Mouse (Mus musculus) stomach, embryonic 15.5 days (tissue): Measurements from ENCODE around the gene Lamc1. TPM values are rescaled to one million over a fixed set of nuclear protein-coding genes. Genes with fewer than 3 reads are reported as not detected.

ENCODE experiments used
- ATAC-seq: fragments of 200-750 bp; cut with Nextera tagmentation; 2 replicates; pipeline ENCODE4 v1.8.0; 2017; ENCODE audit warnings: low read depth, moderate number of reproducible peaks, moderate TSS enrichment; ENCODE audit not compliant: insufficient read depth, low FRiP score
- H3K27ac ChIP-seq: fragments of 300-500 bp; sonication (generic); 2 replicates; pipeline ENCODE4 v1.5.1; 2015; ENCODE audit warnings: mild to moderate bottlenecking, inconsistent platforms
- H3K27me3 ChIP-seq: fragments of 300-500 bp; sonication (generic); replicated peaks from 2 replicates; pipeline ENCODE4 v1.6.1; 2015; ENCODE audit warnings: inconsistent platforms
- H3K36me3 ChIP-seq: fragments of 300-500 bp; sonication (generic); 2 replicates; pipeline ENCODE4 v1.6.1; 2015; ENCODE audit warnings: inconsistent platforms
- H3K4me1 ChIP-seq: fragments of 300-500 bp; sonication (generic); 2 replicates; pipeline ENCODE4 v1.6.1; 2015; ENCODE audit warnings: inconsistent platforms
- H3K4me2 ChIP-seq: fragments of 300-500 bp; sonication (generic); 2 replicates; pipeline ENCODE4 v1.6.1; 2015; ENCODE audit warnings: mild to moderate bottlenecking, inconsistent platforms
- H3K4me3 ChIP-seq: fragments of 300-500 bp; sonication (generic); replicated peaks from 2 replicates; pipeline ENCODE4 v1.5.1; 2015; ENCODE audit warnings: inconsistent platforms
- H3K9ac ChIP-seq: fragments of 300-500 bp; sonication (generic); 2 replicates; pipeline ENCODE4 v1.6.1; 2015; ENCODE audit warnings: inconsistent platforms
- H3K9me3 ChIP-seq: fragments of 300-500 bp; sonication (generic); 2 replicates; pipeline ENCODE4 v1.6.1; 2016; ENCODE audit warnings: inconsistent platforms
- WGBS: fragments of 180-500 bp; shearing (Covaris S2); methylation state at CpG from one replicate; pipeline ENCODE4 v1.1.7; 2015; 5-methylcytosine and 5-hydroxymethylcytosine counted together
- polyA plus RNA-seq: library from polyadenylated mRNA; unstranded; fragments of >200 nt; fragmentation: Nextera tagmentation; extraction: Ambion mirVana; gene quantifications from 2 replicates; pipeline ENCODE4 v1.2.1, GENCODE M21; 2015

Gene Lamc1
- polyA plus RNA-seq, 1 experiment from 2014 or later = 64.0 TPM

DNA sequence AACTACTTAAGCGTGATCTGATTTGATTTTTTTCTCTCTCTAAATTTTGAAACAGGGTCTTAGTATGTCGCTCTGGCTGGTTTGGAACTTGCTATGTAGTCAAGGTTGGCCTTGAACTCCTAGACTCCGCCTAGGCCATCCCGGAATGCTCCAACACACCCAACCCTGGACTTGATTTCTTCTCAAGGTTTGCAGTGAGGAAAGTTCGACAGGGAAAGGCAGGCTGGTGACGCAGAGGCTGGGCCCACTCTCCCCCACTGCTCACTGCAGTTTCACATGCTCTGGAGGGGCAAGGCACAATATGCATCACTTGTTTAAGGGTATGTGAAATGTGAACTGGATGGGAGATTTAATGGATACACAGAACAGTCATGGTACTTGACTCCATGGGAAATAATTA lies 3.3 kb downstream of the Lamc1 start:
- no peak overlapping the region for H3K4me3 ChIP-seq
- peaks cover 15% of the 10 kb centered on the region for H3K4me1 ChIP-seq
- H3K27ac ChIP-seq = no peak overlapping the region
- H3K36me3 ChIP-seq = no peaks in the 10 kb centered on the region
- no peaks in the 10 kb centered on the region for H3K9me3 ChIP-seq
- no peak overlapping the region for H3K9ac ChIP-seq
- ATAC-seq = no peak
- WGBS = 79% methylated on average over 6 of the region's 6 CpGs
- no peaks in the 10 kb centered on the region for H3K27me3 ChIP-seq
- H3K4me2 ChIP-seq = peak overlapping the region; percentile 88; the same call in 1 of the 2 replicates

DNA sequence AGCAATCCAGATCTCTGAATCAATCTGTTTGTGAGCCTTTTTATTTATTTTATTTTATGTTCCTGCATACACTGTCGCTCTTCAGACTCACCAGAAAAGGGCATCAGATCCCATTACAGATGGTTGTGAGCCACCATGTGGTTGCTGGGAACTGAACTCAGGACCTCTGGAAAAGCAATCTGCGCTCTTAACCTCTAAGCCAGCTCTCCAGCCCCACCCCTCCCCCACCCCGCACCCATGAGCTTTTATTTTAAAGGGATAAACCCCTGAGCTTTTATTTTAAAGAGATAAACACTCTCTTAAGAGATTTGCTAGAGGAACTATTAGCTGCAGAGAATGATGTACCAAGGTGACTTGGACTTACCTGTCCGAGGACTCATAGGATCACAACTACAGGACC lies 5.5 kb downstream of the Lamc1 start:
- H3K27me3 ChIP-seq = no peaks in the 10 kb centered on the region
- H3K4me2 ChIP-seq = no peak overlapping the region
- peaks cover 17% of the 10 kb centered on the region for H3K4me1 ChIP-seq
- WGBS = 89% methylated on average over 4 of the region's 4 CpGs
- H3K9me3 ChIP-seq = no peaks in the 10 kb centered on the region
- H3K4me3 ChIP-seq = no peak overlapping the region
- no peak overlapping the region for H3K9ac ChIP-seq
- no peak for ATAC-seq
- no peak overlapping the region for H3K27ac ChIP-seq
- H3K36me3 ChIP-seq = 0 out of 2 replicates have a peak, but pooled peaks cover 3% of the 10 kb centered on the region

DNA sequence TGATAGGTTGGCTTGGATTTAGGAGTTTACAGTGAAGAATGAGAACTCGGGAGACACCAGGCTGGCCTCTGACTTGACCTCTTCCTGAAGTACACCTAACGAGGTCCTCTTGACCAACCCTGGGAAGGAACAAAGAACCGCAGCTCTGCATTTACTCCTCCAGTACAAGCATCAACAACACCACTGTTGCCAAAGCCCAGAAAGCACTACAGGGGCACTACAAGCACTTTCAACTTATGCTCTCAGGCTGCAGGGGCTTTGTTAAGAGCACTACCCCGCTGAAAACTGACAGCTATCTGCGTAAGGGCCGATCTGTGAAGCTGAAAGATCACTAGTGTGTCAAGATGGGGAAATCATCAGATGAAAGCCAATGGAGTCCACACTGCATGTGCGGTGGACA lies 6.4 kb downstream of the Lamc1 start:
- 0 out of 2 replicates have a peak, but pooled peaks cover 3% of the 10 kb centered on the region for H3K36me3 ChIP-seq
- WGBS = 80% methylated on average over 7 of the region's 7 CpGs
- no peak for ATAC-seq
- no peak overlapping the region for H3K27ac ChIP-seq
- H3K9me3 ChIP-seq = no peaks in the 10 kb centered on the region
- H3K9ac ChIP-seq = no peak overlapping the region
- H3K4me1 ChIP-seq = peaks cover 19% of the 10 kb centered on the region
- no peak overlapping the region for H3K4me2 ChIP-seq
- no peaks in the 10 kb centered on the region for H3K27me3 ChIP-seq
- H3K4me3 ChIP-seq = no peak overlapping the region

DNA sequence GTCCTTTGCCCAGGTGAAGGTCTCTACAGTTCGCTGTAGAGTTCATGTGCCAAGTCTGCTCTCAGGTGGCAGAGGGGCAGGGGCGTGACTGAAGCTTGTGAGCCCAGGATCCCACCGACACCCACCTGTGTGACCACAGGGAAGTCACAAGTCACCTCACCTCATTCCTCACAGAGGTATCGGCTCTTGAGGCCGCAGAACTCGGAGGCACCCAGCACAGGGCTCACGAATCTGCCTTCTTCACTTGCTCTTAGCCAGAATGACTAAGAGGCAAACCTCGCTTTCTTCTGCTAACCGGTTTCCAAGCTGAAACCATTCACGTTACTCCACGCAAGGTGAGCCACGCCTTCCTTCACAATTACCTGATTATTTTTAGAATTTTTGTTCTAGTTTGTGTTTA lies 11.2 kb downstream of the Lamc1 start:
- H3K36me3 ChIP-seq = 0 out of 2 replicates have a peak, but pooled peaks cover 3% of the 10 kb centered on the region
- 64% methylated on average over 12 of the region's 12 CpGs for WGBS
- no peaks in the 10 kb centered on the region for H3K9me3 ChIP-seq
- H3K9ac ChIP-seq = no peak overlapping the region
- H3K4me1 ChIP-seq = peaks cover 25% of the 10 kb centered on the region
- H3K4me2 ChIP-seq = no peak overlapping the region
- no peaks in the 10 kb centered on the region for H3K27me3 ChIP-seq
- ATAC-seq = no peak
- no peak overlapping the region for H3K4me3 ChIP-seq
- peak overlapping the region; percentile 81 for H3K27ac ChIP-seq

- H3K4me3 ChIP-seq = no peak overlapping the region
- H3K9ac ChIP-seq = no peak overlapping the region
- H3K27ac ChIP-seq = peak overlapping the region; percentile 24
- H3K4me2 ChIP-seq = peak overlapping the region; percentile 17; the same call in 1 of the 2 replicates
- H3K36me3 ChIP-seq = 0 out of 2 replicates have a peak, but pooled peaks cover 3% of the 10 kb centered on the region
- H3K4me1 ChIP-seq = peaks cover 30% of the 10 kb centered on the region
- peak; percentile 47; the same call in 1 of the 2 replicates for ATAC-seq
- WGBS = 39% methylated on average over 6 of the region's 6 CpGs
- no peaks in the 10 kb centered on the region for H3K9me3 ChIP-seq
- no peaks in the 10 kb centered on the region for H3K27me3 ChIP-seq
These were observed 11.9 kb downstream of the Lamc1 start for GRCm38 (mm10) chr1:153320554-153321147.

DNA sequence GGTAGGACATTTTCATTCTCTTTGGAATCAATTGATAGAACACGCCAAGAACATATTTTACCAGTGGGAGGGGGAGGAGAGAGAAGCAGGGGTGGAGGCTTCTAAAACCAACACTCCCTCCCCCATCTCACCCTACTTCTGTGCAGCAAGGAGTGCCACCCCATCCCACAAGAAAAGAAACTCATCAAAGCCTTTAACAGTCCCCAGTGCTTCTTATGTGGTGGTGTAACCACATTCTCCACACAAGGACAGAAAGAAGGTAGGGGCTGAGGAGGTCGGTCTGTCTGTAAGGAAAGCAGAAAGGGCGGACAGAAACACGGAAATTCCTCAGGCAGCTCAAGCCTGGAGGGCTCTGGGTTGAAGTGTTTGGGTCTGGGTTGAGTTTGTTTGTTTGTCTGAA lies 12.5 kb downstream of the Lamc1 start:
- 0 out of 2 replicates have a peak, but pooled peaks cover 3% of the 10 kb centered on the region for H3K36me3 ChIP-seq
- H3K9ac ChIP-seq = no peak overlapping the region
- WGBS = 43% methylated on average over 4 of the region's 4 CpGs
- peak overlapping the region; percentile 17; the same call in 1 of the 2 replicates for H3K4me2 ChIP-seq
- H3K4me3 ChIP-seq = no peak overlapping the region
- no peaks in the 10 kb centered on the region for H3K9me3 ChIP-seq
- H3K27ac ChIP-seq = peak overlapping the region; percentile 24; the same call in 1 of the 2 replicates
- peaks cover 30% of the 10 kb centered on the region for H3K4me1 ChIP-seq
- H3K27me3 ChIP-seq = no peaks in the 10 kb centered on the region
- 0 out of 2 replicates have a peak, but pooled peaks have one; percentile 28 for ATAC-seq

DNA sequence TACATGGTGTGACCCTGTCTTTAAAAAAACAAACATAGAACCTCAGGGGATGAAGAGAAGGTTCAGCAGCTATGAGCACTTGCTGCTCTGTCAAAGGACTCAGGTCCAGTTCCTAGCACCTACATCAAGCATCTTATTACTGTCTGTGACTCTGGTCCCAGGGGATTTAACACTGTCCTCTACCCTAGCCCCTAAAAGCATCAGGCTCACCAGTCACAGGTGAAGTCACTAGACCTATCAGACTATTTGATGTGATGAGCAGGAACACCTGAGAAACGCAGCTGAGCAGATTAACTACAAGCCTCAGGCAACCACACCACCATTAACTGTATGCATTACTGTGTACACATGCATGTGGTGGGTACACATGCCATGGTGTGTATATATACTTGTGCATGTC lies 13.8 kb downstream of the Lamc1 start:
- no peak overlapping the region for H3K27ac ChIP-seq
- 78% methylated on average over 1 of the region's 1 CpGs for WGBS
- ATAC-seq = no peak
- no peak overlapping the region for H3K4me2 ChIP-seq
- no peak overlapping the region for H3K4me3 ChIP-seq
- no peak overlapping the region for H3K9ac ChIP-seq
- 0 out of 2 replicates have a peak, but pooled peaks cover under 1% of the 10 kb centered on the region for H3K36me3 ChIP-seq
- no peaks in the 10 kb centered on the region; the same call in 1 of the 2 replicates for H3K9me3 ChIP-seq
- peaks cover 30% of the 10 kb centered on the region for H3K4me1 ChIP-seq
- H3K27me3 ChIP-seq = no peaks in the 10 kb centered on the region

GRCm38 (mm10) chr1:153318287-153318686 lies 14.3 kb downstream of the Lamc1 start:
- H3K36me3 ChIP-seq = peaks cover 3% of the 10 kb centered on the region; the same call in 1 of the 2 replicates
- H3K4me2 ChIP-seq = no peak overlapping the region
- H3K9ac ChIP-seq = no peak overlapping the region
- no peak overlapping the region for H3K27ac ChIP-seq
- ATAC-seq = no peak
- peaks cover 29% of the 10 kb centered on the region for H3K4me1 ChIP-seq
- H3K4me3 ChIP-seq = no peak overlapping the region
- H3K27me3 ChIP-seq = no peaks in the 10 kb centered on the region
- WGBS = 84% methylated on average over 7 of the region's 7 CpGs
- no peaks in the 10 kb centered on the region; the same call in 1 of the 2 replicates for H3K9me3 ChIP-seq

DNA sequence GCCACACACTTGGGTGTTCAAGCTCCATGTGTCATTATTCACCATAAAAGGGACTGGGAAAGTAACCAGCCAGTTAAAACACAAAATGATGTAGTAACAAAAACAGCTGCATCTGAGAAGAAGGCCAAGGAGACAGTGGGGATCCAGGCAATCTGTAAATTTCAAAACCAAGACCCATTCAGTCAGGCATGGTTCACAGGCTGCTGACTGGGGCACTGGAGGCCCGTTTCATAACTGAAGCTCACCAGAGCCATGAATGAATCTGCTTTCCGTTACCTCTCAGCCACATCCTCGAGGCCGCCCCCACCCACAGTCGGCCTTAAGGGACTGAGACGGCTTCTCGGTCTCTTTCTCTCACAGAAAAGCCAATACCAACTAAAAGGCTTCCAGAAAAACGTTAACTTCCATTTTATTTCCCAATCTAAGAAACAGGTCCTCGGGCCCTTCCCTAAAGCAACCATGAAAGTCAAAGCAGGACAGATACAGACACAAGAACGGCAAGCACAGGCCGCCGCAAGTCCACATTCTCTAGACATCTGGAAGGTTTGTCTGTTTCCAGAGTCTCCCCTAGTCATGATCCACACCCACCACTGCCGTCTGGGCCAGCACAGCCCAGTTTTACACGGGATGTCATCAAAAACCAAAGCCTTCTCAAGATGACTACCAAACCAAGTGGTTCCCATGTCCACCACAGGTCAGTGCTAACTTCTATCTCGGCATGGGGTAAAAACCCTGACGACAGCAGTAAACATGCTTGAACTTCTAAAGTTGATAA lies 14.9 kb downstream of the Lamc1 start:
- ATAC-seq = no peak
- H3K27ac ChIP-seq = peak overlapping the region; percentile 73
- H3K4me1 ChIP-seq = peaks cover 26% of the 10 kb centered on the region
- H3K4me3 ChIP-seq = no peak overlapping the region
- no peak overlapping the region for H3K4me2 ChIP-seq
- H3K9ac ChIP-seq = no peak overlapping the region
- peaks cover 3% of the 10 kb centered on the region; the same call in 1 of the 2 replicates for H3K36me3 ChIP-seq
- WGBS = 59% methylated on average over 16 of the region's 16 CpGs
- no peaks in the 10 kb centered on the region for H3K27me3 ChIP-seq
- H3K9me3 ChIP-seq = no peaks in the 10 kb centered on the region; the same call in 1 of the 2 replicates

DNA sequence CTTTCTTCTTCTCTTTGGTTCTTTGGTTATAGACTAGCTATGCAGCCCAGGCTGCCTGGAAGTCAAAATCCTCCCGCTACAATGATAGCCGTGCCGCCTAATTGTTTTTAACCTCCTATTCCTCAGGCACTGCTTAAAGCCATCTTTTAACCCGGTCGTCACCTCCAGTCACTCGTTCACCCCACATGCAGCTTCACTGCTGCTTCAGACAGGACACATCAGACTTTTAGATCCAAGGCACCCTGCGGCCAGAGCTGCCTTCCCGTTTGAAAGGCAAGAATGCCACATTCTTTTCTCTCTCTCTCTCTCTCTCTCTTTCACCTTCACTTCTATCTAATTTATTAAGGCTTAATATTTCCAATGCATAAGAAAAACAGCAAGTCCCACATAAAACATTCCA lies 15.6 kb downstream of the Lamc1 start:
- no peak for ATAC-seq
- no peak overlapping the region for H3K4me2 ChIP-seq
- no peak overlapping the region for H3K4me3 ChIP-seq
- no peaks in the 10 kb centered on the region; the same call in 1 of the 2 replicates for H3K9me3 ChIP-seq
- peak overlapping the region; percentile 73; the same call in 1 of the 2 replicates for H3K27ac ChIP-seq
- H3K9ac ChIP-seq = no peak overlapping the region
- 70% methylated on average over 8 of the region's 8 CpGs for WGBS
- peaks cover 3% of the 10 kb centered on the region; the same call in 1 of the 2 replicates for H3K36me3 ChIP-seq
- no peaks in the 10 kb centered on the region for H3K27me3 ChIP-seq
- H3K4me1 ChIP-seq = peaks cover 26% of the 10 kb centered on the region

- Histone ChIP-seq H3K4me1 (peaks cover 24% of the 10 kb centered on the region), H3K27me3 (no peaks in the 10 kb centered on the region), H3K27ac (no peak overlapping the region), H3K4me3 (no peak overlapping the region), H3K9me3 (no peaks in the 10 kb centered on the region; the same call in 1 of the 2 replicates), H3K36me3 (peaks cover 3% of the 10 kb centered on the region; the same call in 1 of the 2 replicates), H3K4me2 (no peak overlapping the region), H3K9ac (no peak overlapping the region)
- no peak for ATAC-seq
These were observed 16.3 kb downstream of the Lamc1 start for GRCm38 (mm10) chr1:153316286-153316685.

DNA sequence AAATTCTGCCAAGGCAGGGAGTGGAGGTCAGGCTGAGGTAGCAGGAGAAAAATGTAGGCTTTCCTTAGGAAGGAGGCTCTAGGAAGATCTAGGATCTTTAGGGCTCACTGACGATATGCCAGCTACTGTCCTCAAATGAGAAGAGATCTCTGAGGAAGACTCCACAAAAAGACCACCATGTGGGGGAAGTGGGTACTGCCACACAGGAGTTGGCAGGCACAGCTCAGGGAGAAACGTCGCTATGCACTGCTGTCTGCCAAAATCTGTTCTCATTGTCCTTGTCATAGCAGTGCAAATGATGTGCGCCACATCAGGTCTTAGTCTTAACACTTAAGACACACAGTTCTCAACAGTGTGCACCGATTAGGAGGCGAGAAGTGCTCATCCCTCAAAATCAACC lies 17.5 kb downstream of the Lamc1 start:
- peaks cover 14% of the 10 kb centered on the region; the same call in 1 of the 2 replicates for H3K4me1 ChIP-seq
- whole genome bisulfite sequencing = 82% methylated on average over 6 of the region's 6 CpGs
- no peaks in the 10 kb centered on the region; the same call in 1 of the 2 replicates for H3K9me3 ChIP-seq
- no peak overlapping the region for H3K9ac ChIP-seq
- peaks cover 3% of the 10 kb centered on the region; the same call in 1 of the 2 replicates for H3K36me3 ChIP-seq
- no peak overlapping the region for H3K4me2 ChIP-seq
- ATAC-seq = no peak
- H3K4me3 ChIP-seq = no peak overlapping the region
- no peaks in the 10 kb centered on the region for H3K27me3 ChIP-seq
- no peak overlapping the region for H3K27ac ChIP-seq
